Mouse (Mus musculus): ENCODE data around the gene AL731706.1. TPM values are rescaled to one million over a fixed set of nuclear protein-coding genes. Genes with fewer than 3 reads are reported as not detected.

Gene AL731706.1
- 8.0 and 19.6 TPM in 2 replicates for polyA plus RNA-seq (2012; ENCODE audit: insufficient read depth, insufficient read length, missing spikeins)

DNA sequence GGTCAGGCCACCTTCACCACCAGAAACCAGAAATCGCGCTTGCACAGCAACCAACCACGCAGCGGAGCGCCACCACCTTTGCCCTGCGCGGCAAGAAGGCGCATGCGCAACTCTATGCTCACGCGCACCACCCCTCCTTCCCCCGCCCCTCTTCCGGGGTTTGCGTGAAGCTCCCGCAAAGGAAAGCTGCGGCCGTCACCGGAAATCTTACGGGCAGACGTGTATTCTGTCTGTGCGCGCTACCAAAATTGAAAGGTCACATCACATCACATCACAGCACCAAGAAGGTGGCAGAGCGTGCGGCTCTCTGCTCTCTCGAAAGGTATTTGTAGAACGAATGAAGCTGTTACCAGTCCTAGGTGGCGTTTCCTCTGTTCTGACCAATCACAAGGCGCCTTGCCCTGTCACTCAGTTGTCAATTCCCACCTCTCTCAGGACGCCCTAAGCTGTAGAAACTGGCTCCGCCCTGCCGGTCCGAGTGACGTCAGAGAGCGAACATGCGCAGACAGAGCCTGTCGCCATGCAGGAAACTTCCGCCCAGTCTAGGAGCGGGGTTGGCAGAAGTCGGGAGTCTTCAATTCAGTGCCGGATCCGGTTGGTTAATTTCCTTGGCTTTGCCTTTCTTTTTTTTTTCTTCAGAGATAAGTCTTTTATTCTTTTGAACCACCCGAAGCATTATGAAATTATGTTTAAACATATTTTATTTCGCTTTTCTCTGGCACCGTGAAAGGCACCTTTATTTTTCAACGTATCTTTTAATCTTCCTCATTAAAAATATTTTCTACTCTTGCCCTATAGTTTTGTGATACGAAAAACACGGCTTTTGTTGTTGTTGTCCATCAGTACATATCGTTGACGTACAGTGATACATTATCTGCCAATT lies at the start of gene AL731706.1, which contains the start of the genes Slx4ip and Mkks:
TSS of gene AL731706.1 (minus strand) at position 322 of the 883 bp plus-strand sequence.
TSS of gene Slx4ip (plus strand) at position 151 of the 883 bp plus-strand sequence.
TSS of gene Mkks (minus strand) at position 322 of the 883 bp plus-strand sequence.
- no peak for TF ChIP-seq CTCF (IDR thresholded peaks at IDR 0.05; ENCODE audit: low read depth, low read length)
- TF ChIP-seq POLR2A (IDR thresholded peaks at IDR 0.05; ENCODE audit: borderline replicate concordance, low read depth, low read length), result no peak
- Histone ChIP-seq H3K4me3 (ENCODE audit: insufficient read depth, low read length) (peak within 1 kb of the TSS; percentile 93), H3K4me1 (ENCODE audit: control insufficient read depth, insufficient read depth, low read length) (peaks cover 13% of the 10 kb centered on the region), H3K27ac (ENCODE audit: insufficient read depth, low read depth, low read length) (peak within 1 kb of the TSS; percentile 93)

- no peak overlapping the region for H3K4me3 ChIP-seq (ENCODE audit: insufficient read depth, low read length)
- no peak for TF ChIP-seq CTCF (IDR thresholded peaks at IDR 0.05; ENCODE audit: low read depth, low read length)
- no peak for TF ChIP-seq POLR2A (IDR thresholded peaks at IDR 0.05; ENCODE audit: borderline replicate concordance, low read depth, low read length)
Observed at GRCm38 (mm10) chr2:136938249-136938648, 47.1 kb upstream of the AL731706.1 start.

DNA sequence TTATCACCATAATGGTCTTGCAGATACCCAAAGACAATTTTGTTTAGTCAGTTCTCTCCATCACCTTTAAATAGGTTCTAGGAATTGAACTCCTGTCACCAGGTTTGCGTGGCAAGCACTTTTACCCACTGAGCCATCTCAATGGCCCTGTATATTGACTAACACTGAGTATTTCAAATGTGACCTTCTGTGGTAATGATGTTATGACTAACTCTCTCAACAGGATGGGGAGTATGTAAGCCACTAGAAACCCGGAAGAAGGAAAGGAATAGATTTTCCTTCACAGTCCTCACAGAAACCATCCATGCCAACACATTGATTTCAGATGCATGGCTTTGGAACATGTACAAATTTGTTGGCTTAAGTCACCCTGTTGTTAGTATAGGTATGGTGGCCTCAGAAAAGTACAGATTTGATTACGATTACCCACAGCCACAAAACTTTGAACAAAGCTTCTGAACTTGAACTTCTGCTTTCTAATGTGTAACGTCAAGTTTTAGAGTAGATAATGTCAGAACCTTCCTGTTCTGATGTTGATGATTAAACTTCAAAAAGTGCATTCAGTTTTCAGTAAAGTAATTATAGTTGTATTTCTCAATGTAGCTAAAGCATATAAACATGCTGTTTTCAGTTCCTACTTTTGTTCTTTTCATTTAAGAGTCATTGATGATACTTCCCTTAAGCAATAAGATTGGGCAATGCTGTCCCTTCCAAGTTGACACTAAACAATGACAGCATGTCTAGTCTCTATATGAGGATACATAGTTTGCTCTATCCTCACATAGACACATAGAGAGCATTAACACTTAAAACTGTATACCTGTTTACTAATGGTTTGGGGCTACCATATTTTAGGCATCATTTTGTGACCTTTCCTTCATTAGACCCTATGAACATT lies 45.5 kb upstream of the AL731706.1 start:
- Histone ChIP-seq H3K4me1 (ENCODE audit: control insufficient read depth, insufficient read depth, low read length) (peaks cover 24% of the 10 kb centered on the region), H3K27ac (ENCODE audit: insufficient read depth, low read depth, low read length) (peak overlapping the region; percentile 95), H3K4me3 (ENCODE audit: insufficient read depth, low read length) (peak overlapping the region; percentile 19)
- no peak for TF ChIP-seq POLR2A (IDR thresholded peaks at IDR 0.05; ENCODE audit: borderline replicate concordance, low read depth, low read length)

More at GRCm38 (mm10) chr2:136938249-136938648, 47.1 kb upstream of the AL731706.1 start:
- H3K4me1 ChIP-seq (ENCODE audit: control insufficient read depth, insufficient read depth, low read length), result peaks cover 24% of the 10 kb centered on the region
- peak overlapping the region; percentile 16; the same call in 1 of the 2 replicates for H3K27ac ChIP-seq (ENCODE audit: insufficient read depth, low read depth, low read length)

GRCm38 (mm10) chr2:136921003-136921408 lies 29.8 kb upstream of the AL731706.1 start:
- peaks cover 32% of the 10 kb centered on the region for H3K4me1 ChIP-seq (ENCODE audit: control insufficient read depth, insufficient read depth, low read length)
- H3K4me3 ChIP-seq (ENCODE audit: insufficient read depth, low read length), result peak overlapping the region; percentile 13
- TF ChIP-seq POLR2A (IDR thresholded peaks at IDR 0.05; ENCODE audit: borderline replicate concordance, low read depth, low read length) (no peak), CTCF (IDR thresholded peaks at IDR 0.05; ENCODE audit: low read depth, low read length) (no peak)
- H3K27ac ChIP-seq (ENCODE audit: insufficient read depth, low read depth, low read length), result peak overlapping the region; percentile 50

GRCm38 (mm10) chr2:136920257-136920993 lies 29.2 kb upstream of the AL731706.1 start:
- Histone ChIP-seq H3K27ac (ENCODE audit: insufficient read depth, low read depth, low read length) (peak overlapping the region; percentile 50), H3K4me3 (ENCODE audit: insufficient read depth, low read length) (no peak overlapping the region), H3K4me1 (ENCODE audit: control insufficient read depth, insufficient read depth, low read length) (peaks cover 36% of the 10 kb centered on the region)
- no peak for TF ChIP-seq CTCF (IDR thresholded peaks at IDR 0.05; ENCODE audit: low read depth, low read length)
- TF ChIP-seq POLR2A (IDR thresholded peaks at IDR 0.05; ENCODE audit: borderline replicate concordance, low read depth, low read length), result no peak

- Histone ChIP-seq H3K27ac (ENCODE audit: insufficient read depth, low read depth, low read length) (peak overlapping the region; percentile 50), H3K4me1 (ENCODE audit: control insufficient read depth, insufficient read depth, low read length) (peaks cover 41% of the 10 kb centered on the region), H3K4me3 (ENCODE audit: insufficient read depth, low read length) (no peak overlapping the region)
- TF ChIP-seq CTCF (IDR thresholded peaks at IDR 0.05; ENCODE audit: low read depth, low read length), result no peak
- TF ChIP-seq POLR2A (IDR thresholded peaks at IDR 0.05; ENCODE audit: borderline replicate concordance, low read depth, low read length), result no peak
Observed at GRCm38 (mm10) chr2:136919433-136919832, 28.2 kb upstream of the AL731706.1 start.

GRCm38 (mm10) chr2:136914334-136914902 lies 23.2 kb upstream of the AL731706.1 start:
- H3K27ac ChIP-seq (ENCODE audit: insufficient read depth, low read depth, low read length), result peak overlapping the region; percentile 76
- peaks cover 38% of the 10 kb centered on the region for H3K4me1 ChIP-seq (ENCODE audit: control insufficient read depth, insufficient read depth, low read length)
- H3K4me3 ChIP-seq (ENCODE audit: insufficient read depth, low read length), result no peak overlapping the region
- TF ChIP-seq CTCF (IDR thresholded peaks at IDR 0.05; ENCODE audit: low read depth, low read length), result no peak
- no peak for TF ChIP-seq POLR2A (IDR thresholded peaks at IDR 0.05; ENCODE audit: borderline replicate concordance, low read depth, low read length)

- Histone ChIP-seq H3K27ac (ENCODE audit: insufficient read depth, low read depth, low read length) (no peak overlapping the region), H3K4me3 (ENCODE audit: insufficient read depth, low read length) (no peak overlapping the region), H3K4me1 (ENCODE audit: control insufficient read depth, insufficient read depth, low read length) (peaks cover 32% of the 10 kb centered on the region)
- TF ChIP-seq POLR2A (IDR thresholded peaks at IDR 0.05; ENCODE audit: borderline replicate concordance, low read depth, low read length), result no peak
- no peak for TF ChIP-seq CTCF (IDR thresholded peaks at IDR 0.05; ENCODE audit: low read depth, low read length)
Observed at GRCm38 (mm10) chr2:136913021-136913420, 21.8 kb upstream of the AL731706.1 start.
